Mouse (Mus musculus): ENCODE data around the gene Rogdi. TPM values are rescaled to one million over a fixed set of nuclear protein-coding genes. Genes with fewer than 3 reads are reported as not detected.
A peak's percentile ranks its signal among the peaks of the same experiment; 100 is the strongest.

Gene Rogdi
- polyA plus RNA-seq, 1 experiment from 2014 or later, result 65.1 TPM

DNA sequence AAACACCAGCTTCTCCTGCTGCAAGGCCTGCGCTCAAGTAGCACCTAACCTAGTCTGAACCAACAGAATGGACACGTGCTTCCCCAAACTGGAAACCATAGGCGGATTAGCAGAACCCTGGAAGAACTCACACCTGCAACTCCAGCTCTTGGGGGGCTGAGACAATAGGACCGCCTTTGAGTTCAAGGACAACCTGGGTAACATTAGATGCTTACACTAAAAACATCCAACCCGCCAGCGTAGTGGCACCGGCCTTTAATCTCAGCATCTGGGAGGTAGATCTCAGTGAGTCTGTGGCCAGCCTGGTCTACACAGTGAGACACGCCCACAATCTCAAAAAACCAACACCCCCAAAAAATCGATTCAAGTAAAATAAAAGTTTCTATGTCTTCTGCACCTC is 50.0 kb downstream of the Rogdi start:
- Histone ChIP-seq H3K9ac (peak overlapping the region; percentile 92), H3K4me3 (peak overlapping the region; percentile 95), H3K4me1 (peaks cover 17% of the 10 kb centered on the region), H3K27ac (peak overlapping the region; percentile 77; the same call in 1 of the 2 replicates), H3K9me3 (no peaks in the 10 kb centered on the region), H3K27me3 (no peaks in the 10 kb centered on the region), H3K4me2 (replicated peaks) (peak overlapping the region; percentile 77), H3K36me3 (peaks cover 11% of the 10 kb centered on the region)
- ATAC-seq (ENCODE audit: insufficient number of reproducible peaks, insufficient read depth, low FRiP score, low TSS enrichment), result no peak
- 49% methylated on average over 9 of the region's 9 CpGs for WGBS

- no peak for ATAC-seq (ENCODE audit: insufficient number of reproducible peaks, insufficient read depth, low FRiP score, low TSS enrichment)
- Histone ChIP-seq H3K4me2 (replicated peaks) (no peak overlapping the region), H3K9ac (no peak overlapping the region), H3K4me3 (no peak overlapping the region), H3K4me1 (peaks cover 16% of the 10 kb centered on the region), H3K9me3 (no peaks in the 10 kb centered on the region), H3K36me3 (peaks cover 32% of the 10 kb centered on the region), H3K27me3 (no peaks in the 10 kb centered on the region), H3K27ac (no peak overlapping the region)
- 91% methylated on average over 8 of the region's 8 CpGs for WGBS
Measured at GRCm38 (mm10) chr16:4960260-4960659, 53.1 kb downstream of the Rogdi start.

Other genes starting within 250 kb of the Rogdi start
- 96.8 and 99.7 TPM in 2 replicates for gene Cdip1, start 223.3 kb downstream of the Rogdi start, polyA plus RNA-seq (2016; fragmentation: Nextera tagmentation; extraction: Ambion mirVana)
- 0.50 and 0.67 TPM in 2 replicates for gene 4930562C15Rik, start 178.1 kb downstream of the Rogdi start, polyA plus RNA-seq (2016; fragmentation: Nextera tagmentation; extraction: Ambion mirVana)
- 31.2 and 32.7 TPM in 2 replicates for gene Ubald1, start 133.2 kb downstream of the Rogdi start, polyA plus RNA-seq (2016; fragmentation: Nextera tagmentation; extraction: Ambion mirVana)
- gene Mgrn1, start 127.3 kb downstream of the Rogdi start, polyA plus RNA-seq (2016; fragmentation: Nextera tagmentation; extraction: Ambion mirVana), result 91.9 and 93.4 TPM in 2 replicates
- 171 and 177 TPM in 2 replicates for gene Nudt16l1, start 74.8 kb downstream of the Rogdi start, polyA plus RNA-seq (2016; fragmentation: Nextera tagmentation; extraction: Ambion mirVana)
- 64.3 and 69.2 TPM in 2 replicates for gene Anks3, start 49.3 kb downstream of the Rogdi start, polyA plus RNA-seq (2016; fragmentation: Nextera tagmentation; extraction: Ambion mirVana)
- gene Sept12, start 15.7 kb downstream of the Rogdi start, polyA plus RNA-seq (2016; fragmentation: Nextera tagmentation; extraction: Ambion mirVana), result not detected in 2 replicates
- 3.6 and 3.9 TPM in 2 replicates for gene Smim22, start 6.3 kb downstream of the Rogdi start, polyA plus RNA-seq (2016; fragmentation: Nextera tagmentation; extraction: Ambion mirVana)
- gene Glyr1, start 36.3 kb upstream of the Rogdi start, polyA plus RNA-seq (2016; fragmentation: Nextera tagmentation; extraction: Ambion mirVana), result 169 and 172 TPM in 2 replicates
- 26.9 and 27.0 TPM in 2 replicates for gene Ubn1, start 36.5 kb upstream of the Rogdi start, polyA plus RNA-seq (2016; fragmentation: Nextera tagmentation; extraction: Ambion mirVana)
- 3.2 and 3.3 TPM in 2 replicates for gene Ppl, start 118.9 kb upstream of the Rogdi start, polyA plus RNA-seq (2016; fragmentation: Nextera tagmentation; extraction: Ambion mirVana)
- gene Sec14l5, start 133.6 kb upstream of the Rogdi start, polyA plus RNA-seq (2016; fragmentation: Nextera tagmentation; extraction: Ambion mirVana), result 0.13 TPM in 1 of 2 replicates, not detected in the other
- 14.6 and 17.1 TPM in 2 replicates for gene Nagpa, start 190.5 kb upstream of the Rogdi start, polyA plus RNA-seq (2016; fragmentation: Nextera tagmentation; extraction: Ambion mirVana)
- 2.1 and 2.3 TPM in 2 replicates for gene AU021092, start 208.7 kb upstream of the Rogdi start, polyA plus RNA-seq (2016; fragmentation: Nextera tagmentation; extraction: Ambion mirVana)
- gene Alg1, start 220.1 kb upstream of the Rogdi start, polyA plus RNA-seq (2016; fragmentation: Nextera tagmentation; extraction: Ambion mirVana), result 30.8 and 31.3 TPM in 2 replicates
- 14.7 and 15.3 TPM in 2 replicates for gene Eef2kmt, start 242.4 kb upstream of the Rogdi start, polyA plus RNA-seq (2016; fragmentation: Nextera tagmentation; extraction: Ambion mirVana)